8 mouse cellular contexts compared by ENCODE assay signal in genomic region chr3:89774236-89774960, GRCm38 (mm10). TPM values are rescaled to one million over a fixed set of nuclear protein-coding genes. Genes with fewer than 3 reads are reported as not detected.
A peak's percentile ranks its signal among the peaks of the same experiment; 100 is the strongest.
DNase-seq lines count a peak whose midpoint lies in the region; ATAC-seq and TF ChIP-seq lines count a peak whose summit lies in the region.

No protein-coding gene starts in this region.

- no peaks in the 10 kb centered on the region for H3K27me3 ChIP-seq in lung, embryonic 14.5 days (ENCODE audit: insufficient read depth, low read length)
- H3K27me3 ChIP-seq in embryonic facial prominence, embryonic 13.5 days, result no peaks in the 10 kb centered on the region
- no peaks in the 10 kb centered on the region for H3K27me3 ChIP-seq in intestine, embryonic 15.5 days (replicated peaks)
- no peaks in the 10 kb centered on the region for H3K27me3 ChIP-seq in midbrain, embryonic 14.5 days (ENCODE audit: control insufficient read depth, insufficient read depth, low read length)

- peak overlapping the region; percentile 94 for H3K4me2 ChIP-seq in lung, embryonic 14.5 days
- peak overlapping the region; percentile 90 for H3K4me2 ChIP-seq in embryonic facial prominence, embryonic 13.5 days
- H3K4me2 ChIP-seq in intestine, embryonic 15.5 days (replicated peaks), result peak overlapping the region; percentile 82
- peak overlapping the region; percentile 92 for H3K4me2 ChIP-seq in midbrain, embryonic 14.5 days (ENCODE audit: low read length)

- no peak for DNase-seq in lung, embryonic 14.5 days
- DNase-seq in lung, postnatal 25 days (ENCODE audit: low spot score), result no peak
- DNase-seq in midbrain, embryonic 14.5 days, result no peak
- no peak for DNase-seq in layer of hippocampus, adult 9-11 months

- no peak for ATAC-seq in lung, embryonic 14.5 days (ENCODE audit: insufficient read depth)
- ATAC-seq in embryonic facial prominence, embryonic 13.5 days (ENCODE audit: insufficient number of reproducible peaks, insufficient read depth, low FRiP score, low TSS enrichment, low read depth), result no peak
- no peak for ATAC-seq in intestine, embryonic 15.5 days
- no peak for ATAC-seq in midbrain, embryonic 14.5 days (ENCODE audit: low FRiP score, low TSS enrichment)
- ATAC-seq in activated CD4-positive, CD25-positive, alpha-beta regulatory T cell, adult 4 months, result no peak
- no peak for ATAC-seq in cerebellum, adult (ENCODE audit: insufficient number of reproducible peaks, low FRiP score, low TSS enrichment)

- 31% methylated on average over 15 of the region's 15 CpGs for WGBS in lung, embryonic 14.5 days
- 44% methylated on average over 15 of the region's 15 CpGs for WGBS in embryonic facial prominence, embryonic 13.5 days
- 32% methylated on average over 15 of the region's 15 CpGs for WGBS in intestine, embryonic 15.5 days
- WGBS in midbrain, embryonic 14.5 days, result 53% methylated on average over 15 of the region's 15 CpGs

- no peak overlapping the region; the same call in 1 of the 2 replicates for H3K27ac ChIP-seq in lung, embryonic 14.5 days (ENCODE audit: low read depth)
- peak overlapping the region; percentile 95 for H3K27ac ChIP-seq in embryonic facial prominence, embryonic 13.5 days
- peak overlapping the region; percentile 98 for H3K27ac ChIP-seq in intestine, embryonic 15.5 days
- H3K27ac ChIP-seq in midbrain, embryonic 14.5 days (replicated peaks; ENCODE audit: low read depth, low read length), result peak overlapping the region; percentile 95; the same call in 1 of the 2 replicates

- H3K4me3 ChIP-seq in lung, embryonic 14.5 days (ENCODE audit: low read depth, low read length), result peak overlapping the region; percentile 98
- H3K4me3 ChIP-seq in embryonic facial prominence, embryonic 13.5 days, result peak overlapping the region; percentile 98
- H3K4me3 ChIP-seq in intestine, embryonic 15.5 days (replicated peaks), result peak overlapping the region; percentile 99
- peak overlapping the region; percentile 99 for H3K4me3 ChIP-seq in midbrain, embryonic 14.5 days (replicated peaks; ENCODE audit: low read depth, low read length)

- H3K9ac ChIP-seq in lung, embryonic 14.5 days, result peak overlapping the region; percentile 93
- H3K9ac ChIP-seq in embryonic facial prominence, embryonic 13.5 days, result peak overlapping the region; percentile 99
- peak overlapping the region; percentile 100 for H3K9ac ChIP-seq in intestine, embryonic 15.5 days
- H3K9ac ChIP-seq in midbrain, embryonic 14.5 days (replicated peaks; ENCODE audit: low read length), result peak overlapping the region; percentile 98

- H3K4me1 ChIP-seq in lung, embryonic 14.5 days (ENCODE audit: insufficient read depth), result 0 out of 2 replicates have a peak, but pooled peaks cover 6% of the 10 kb centered on the region
- H3K4me1 ChIP-seq in embryonic facial prominence, embryonic 13.5 days, result peaks cover 27% of the 10 kb centered on the region
- peaks cover 20% of the 10 kb centered on the region for H3K4me1 ChIP-seq in intestine, embryonic 15.5 days (replicated peaks)
- peaks cover 32% of the 10 kb centered on the region for H3K4me1 ChIP-seq in midbrain, embryonic 14.5 days (ENCODE audit: control insufficient read depth, insufficient read depth, low read length)

- no peak for TF ChIP-seq CTCF in lung, embryonic 14.5 days (IDR thresholded peaks at IDR 0.05; ENCODE audit: low read depth)

- H3K36me3 ChIP-seq in lung, embryonic 14.5 days (ENCODE audit: insufficient read depth), result peaks cover 42% of the 10 kb centered on the region
- peaks cover 34% of the 10 kb centered on the region for H3K36me3 ChIP-seq in embryonic facial prominence, embryonic 13.5 days
- H3K36me3 ChIP-seq in intestine, embryonic 15.5 days, result peaks cover 26% of the 10 kb centered on the region
- peaks cover 34% of the 10 kb centered on the region for H3K36me3 ChIP-seq in midbrain, embryonic 14.5 days (ENCODE audit: control insufficient read depth, insufficient read depth, low read length)

- H3K9me3 ChIP-seq in lung, embryonic 14.5 days (ENCODE audit: low read depth, low read length), result no peaks in the 10 kb centered on the region
- no peaks in the 10 kb centered on the region for H3K9me3 ChIP-seq in embryonic facial prominence, embryonic 13.5 days
- H3K9me3 ChIP-seq in intestine, embryonic 15.5 days, result no peaks in the 10 kb centered on the region
- H3K9me3 ChIP-seq in midbrain, embryonic 14.5 days (ENCODE audit: control insufficient read depth, low read length), result no peaks in the 10 kb centered on the region

RNA-seq across cellular contexts. Expression of gene Ube2q1, which starts 1.0 kb away (rescaled TPM):
- polyA plus RNA-seq in lung, embryonic 14.5 days (2014; fragmentation: Nextera tagmentation; extraction: Ambion mirVana), result 21.7 and 22.8 TPM in 2 replicates
- 13.2 and 14.2 TPM in 2 replicates for polyA plus RNA-seq in embryonic facial prominence, embryonic 13.5 days (2015; fragmentation: Nextera tagmentation; extraction: Ambion mirVana)
- polyA plus RNA-seq in intestine, embryonic 15.5 days (2015; fragmentation: Nextera tagmentation; extraction: Ambion mirVana), result 12.3 and 14.3 TPM in 2 replicates
- polyA plus RNA-seq in midbrain, embryonic 14.5 days (2014; fragmentation: Nextera tagmentation; extraction: Ambion mirVana), result 22.2 and 25.0 TPM in 2 replicates
- polyA plus RNA-seq in activated CD4-positive, CD25-positive, alpha-beta regulatory T cell, adult 4 months (2017; shearing (Covaris generic)), result 10 to 100 TPM; 12.8 to 20.7 TPM

RNA-seq across cellular contexts. Expression of gene Chrnb2, which starts 10.0 kb away (rescaled TPM):
- 0.47 and 0.63 TPM in 2 replicates for polyA plus RNA-seq in lung, embryonic 14.5 days (2014; fragmentation: Nextera tagmentation; extraction: Ambion mirVana)
- polyA plus RNA-seq in embryonic facial prominence, embryonic 13.5 days (2015; fragmentation: Nextera tagmentation; extraction: Ambion mirVana), result 1.1 and 1.3 TPM in 2 replicates
- polyA plus RNA-seq in intestine, embryonic 15.5 days (2015; fragmentation: Nextera tagmentation; extraction: Ambion mirVana), result 1.6 and 1.7 TPM in 2 replicates
- 29.6 and 31.5 TPM in 2 replicates for polyA plus RNA-seq in midbrain, embryonic 14.5 days (2014; fragmentation: Nextera tagmentation; extraction: Ambion mirVana)
- 1 to 10 TPM; 1.3 to 1.4 TPM for polyA plus RNA-seq in activated CD4-positive, CD25-positive, alpha-beta regulatory T cell, adult 4 months (2017; shearing (Covaris generic))

RNA-seq across cellular contexts. Expression of gene She, which starts 56.8 kb away (rescaled TPM):
- 11.7 and 12.1 TPM in 2 replicates for polyA plus RNA-seq in lung, embryonic 14.5 days (2014; fragmentation: Nextera tagmentation; extraction: Ambion mirVana)
- polyA plus RNA-seq in embryonic facial prominence, embryonic 13.5 days (2015; fragmentation: Nextera tagmentation; extraction: Ambion mirVana), result 2.8 and 3.2 TPM in 2 replicates
- polyA plus RNA-seq in intestine, embryonic 15.5 days (2015; fragmentation: Nextera tagmentation; extraction: Ambion mirVana), result 3.7 and 3.8 TPM in 2 replicates
- 0.57 and 2.0 TPM in 2 replicates for polyA plus RNA-seq in midbrain, embryonic 14.5 days (2014; fragmentation: Nextera tagmentation; extraction: Ambion mirVana)
- 10 to 100 TPM in 1 of 2 experiments, 1 to 10 TPM in 1; 8.7 to 10.2 TPM for polyA plus RNA-seq in activated CD4-positive, CD25-positive, alpha-beta regulatory T cell, adult 4 months (2017; shearing (Covaris generic))

RNA-seq across cellular contexts. Expression of gene Adar, which starts 59.6 kb away (rescaled TPM):
- 12.4 and 12.8 TPM in 2 replicates for polyA plus RNA-seq in lung, embryonic 14.5 days (2014; fragmentation: Nextera tagmentation; extraction: Ambion mirVana)
- 11.8 and 12.8 TPM in 2 replicates for polyA plus RNA-seq in embryonic facial prominence, embryonic 13.5 days (2015; fragmentation: Nextera tagmentation; extraction: Ambion mirVana)
- 9.7 and 10.4 TPM in 2 replicates for polyA plus RNA-seq in intestine, embryonic 15.5 days (2015; fragmentation: Nextera tagmentation; extraction: Ambion mirVana)
- polyA plus RNA-seq in midbrain, embryonic 14.5 days (2014; fragmentation: Nextera tagmentation; extraction: Ambion mirVana), result 26.1 and 33.6 TPM in 2 replicates
- 10 to 100 TPM; 51.0 to 56.7 TPM for polyA plus RNA-seq in activated CD4-positive, CD25-positive, alpha-beta regulatory T cell, adult 4 months (2017; shearing (Covaris generic))

Comparison
In these comparisons a context has a peak if more than half of its experiments do, and no peak if none do; other contexts are left out.
1. RNA of gene Chrnb2, which starts 10.0 kb away (polyA plus RNA-seq): 29.6 to 31.5 TPM in midbrain, embryonic 14.5 days; 1.6 to 1.7 TPM in intestine, embryonic 15.5 days, 1.3 to 1.4 TPM in activated CD4-positive, CD25-positive, alpha-beta regulatory T cell, adult 4 months, 1.1 to 1.3 TPM in embryonic facial prominence, embryonic 13.5 days and 0.47 to 0.63 TPM in lung, embryonic 14.5 days; every median in the first group is over 10 times any median in the second.
2. Peak in every context shown above with its lines, with median percentiles within 50 percentile points of each other: H3K4me2 ChIP-seq, H3K4me3 ChIP-seq and H3K9ac ChIP-seq.